Mouse (Mus musculus) 3134 (cell line): ENCODE results near the gene Spz1.

Experiments
- DNase-seq: peaks from one replicate; pipeline ENCODE4 v3.0.0-alpha.2; 2011; ENCODE audit warnings: low spot score; ENCODE audit not compliant: insufficient read length; ENCODE audit errors: extremely low read depth

Spz1 gene

DNA sequence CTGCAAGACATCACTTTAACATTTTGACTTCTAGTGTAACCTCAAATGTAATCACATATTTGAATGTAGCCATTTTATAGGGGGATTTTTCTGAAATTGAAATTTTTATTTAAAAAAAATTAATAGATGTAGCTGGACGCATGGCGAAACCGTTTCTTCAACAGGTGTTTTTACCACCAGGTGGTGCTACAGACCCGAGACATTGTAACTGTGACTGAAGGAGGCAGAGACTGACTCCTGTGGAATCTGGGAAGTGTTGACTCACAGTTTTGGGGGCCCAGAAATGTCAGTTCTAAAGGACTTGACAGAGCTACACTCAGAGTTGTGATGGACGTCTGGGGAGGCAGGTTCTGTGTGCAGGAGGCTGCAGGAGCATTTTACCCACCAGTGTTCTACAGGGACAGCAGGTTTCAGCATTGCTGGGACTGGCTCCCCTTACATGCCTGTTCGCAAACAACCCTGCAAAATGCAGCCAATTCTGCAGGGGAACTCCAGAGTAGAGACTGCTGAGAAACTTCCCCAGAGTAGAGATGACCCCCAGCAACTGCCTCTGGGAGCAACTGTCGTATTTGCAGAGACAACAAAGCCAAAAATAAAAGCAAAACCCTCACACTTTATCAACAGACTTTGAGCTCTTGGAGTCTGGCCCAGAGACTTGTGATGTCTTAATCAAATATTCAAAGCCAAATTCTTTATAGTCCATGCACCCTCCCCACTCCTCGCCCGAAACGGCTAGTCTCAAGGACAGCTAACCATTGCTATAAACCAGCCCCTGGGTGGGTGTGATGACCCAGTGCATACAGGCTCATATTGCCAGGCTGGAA lies 4.5 kb upstream of the Spz1 start:
- DNase-seq = no peak

DNA sequence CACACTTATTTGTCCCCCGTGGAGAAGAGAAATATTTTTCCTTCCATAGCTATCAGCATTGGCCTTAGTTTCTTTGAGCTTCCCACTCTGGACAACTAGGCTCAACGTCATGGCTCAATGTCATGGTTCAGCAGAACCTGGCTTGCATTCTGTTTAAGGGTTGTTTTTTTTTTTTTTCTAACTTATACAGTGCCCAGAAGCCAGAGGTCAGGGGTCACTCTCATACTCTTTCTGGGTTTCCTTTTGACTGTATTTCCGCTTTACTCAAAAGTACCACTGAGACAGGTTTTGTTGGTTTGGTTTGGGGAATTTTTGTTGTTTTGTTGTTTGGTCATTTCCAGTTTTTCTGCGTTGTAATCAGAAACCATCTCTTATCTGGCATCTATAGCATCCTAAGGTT lies 2.2 kb upstream of the Spz1 start:
- DNase-seq = no peak

DNA sequence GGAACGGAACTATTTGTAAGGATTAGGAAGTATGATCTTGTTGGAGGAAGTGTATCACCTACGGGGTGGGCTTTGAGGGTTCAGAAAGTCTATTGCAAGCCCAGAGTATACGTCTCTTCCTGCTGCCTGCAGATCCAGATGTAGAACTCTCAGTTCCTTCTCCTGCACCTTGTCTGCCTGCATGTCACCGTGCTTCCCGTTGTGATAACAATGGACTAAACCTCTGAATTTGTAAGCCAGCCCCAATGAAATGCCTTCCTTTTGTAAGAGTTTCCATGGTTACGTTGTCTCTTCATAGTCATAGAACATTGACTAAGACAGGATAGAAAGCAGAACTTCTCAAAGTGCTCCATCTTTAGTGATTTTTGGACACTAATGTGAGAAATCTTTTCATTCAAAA lies 716 bp upstream of the Spz1 start:
- no peak for DNase-seq

DNA sequence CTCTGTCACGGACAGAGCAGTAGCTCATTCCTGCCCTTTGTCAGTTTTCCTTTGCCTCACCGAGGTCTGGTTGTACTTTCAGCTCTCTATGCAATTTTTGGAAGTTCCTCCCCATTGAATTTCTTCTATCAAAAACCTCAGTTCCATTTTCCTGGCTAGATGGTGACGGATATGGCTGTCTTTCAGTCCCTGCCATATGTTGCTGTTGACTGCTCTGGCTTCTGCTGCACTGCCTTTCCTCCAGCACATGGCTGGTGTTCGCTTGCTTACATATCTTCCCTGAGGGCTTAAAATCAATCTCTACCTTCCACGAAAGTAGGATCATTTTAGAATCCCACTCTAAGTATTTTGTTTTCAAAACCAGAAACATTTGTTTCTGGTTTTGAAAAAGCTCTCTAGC lies 16.5 kb downstream of the Spz1 start:
- DNase-seq = no peak

DNA sequence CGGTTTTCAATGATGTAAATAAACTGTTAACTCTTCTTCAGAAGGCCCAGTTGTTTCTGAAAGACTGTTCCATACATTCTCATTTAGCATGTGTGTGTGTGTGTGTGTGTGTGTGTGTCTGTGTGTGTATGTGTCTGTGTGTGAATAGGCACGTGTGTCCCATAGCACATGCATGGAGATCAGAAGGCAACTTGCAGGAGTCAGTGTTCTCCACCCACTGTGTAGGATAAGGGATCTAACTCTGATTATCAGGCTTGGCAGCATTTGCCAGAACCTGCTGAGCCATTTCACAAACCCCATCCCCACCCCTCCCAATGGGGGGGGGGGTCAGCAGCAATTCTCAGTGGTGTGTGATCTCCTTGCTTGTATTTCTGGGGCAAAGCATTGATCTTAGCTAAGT lies 18.7 kb downstream of the Spz1 start:
- no peak for DNase-seq

DNA sequence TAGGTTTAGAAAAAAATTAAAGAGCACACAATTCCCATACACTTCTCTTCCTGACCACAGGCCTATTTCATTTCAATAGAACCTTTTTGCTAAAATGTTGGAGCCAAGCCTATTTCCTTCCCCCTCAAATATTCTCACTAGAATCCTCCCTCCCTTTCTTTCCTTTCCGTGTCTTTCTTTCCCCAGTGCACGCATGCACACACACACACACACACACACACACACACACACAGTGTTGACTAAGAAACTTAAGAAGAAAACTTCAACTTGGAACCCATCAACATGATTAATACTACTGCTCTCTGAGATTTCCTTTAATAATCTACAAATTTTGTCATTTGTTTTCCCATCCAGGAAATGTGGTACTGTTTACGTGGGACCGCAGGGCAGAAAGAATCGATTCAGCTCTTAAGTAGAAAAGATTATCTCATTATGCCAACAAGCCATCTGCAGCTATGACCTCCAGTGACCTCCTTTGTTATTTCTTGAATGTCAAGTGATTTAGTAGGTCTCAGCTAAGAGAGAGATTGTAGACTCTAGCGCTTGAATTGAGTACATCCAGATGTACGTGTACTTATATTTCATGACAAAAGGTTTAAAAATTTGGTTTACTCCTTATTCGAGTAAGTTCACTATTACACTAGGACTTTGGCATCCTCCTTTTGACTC lies 19.4 kb downstream of the Spz1 start:
- no peak for DNase-seq

DNA sequence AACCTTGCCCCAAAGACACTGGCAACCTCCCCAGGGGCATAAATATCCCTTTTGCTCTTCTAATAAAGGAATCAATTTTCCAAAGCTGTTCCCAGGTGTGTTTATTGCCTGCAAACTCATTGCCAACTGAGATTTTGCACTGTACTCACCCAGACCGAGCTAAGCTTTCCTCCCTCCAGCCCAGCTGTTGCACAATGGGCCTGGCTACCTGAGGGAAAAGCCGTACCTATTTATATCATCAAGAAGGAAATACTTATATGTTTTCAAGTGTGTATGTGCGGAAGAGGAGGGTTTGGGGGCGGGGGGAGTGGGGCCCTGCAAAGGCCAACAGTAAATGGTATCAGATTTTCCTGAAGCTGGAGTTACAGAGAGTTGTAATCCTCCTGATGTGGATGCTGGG lies 28.9 kb downstream of the Spz1 start:
- DNase-seq = no peak

DNA sequence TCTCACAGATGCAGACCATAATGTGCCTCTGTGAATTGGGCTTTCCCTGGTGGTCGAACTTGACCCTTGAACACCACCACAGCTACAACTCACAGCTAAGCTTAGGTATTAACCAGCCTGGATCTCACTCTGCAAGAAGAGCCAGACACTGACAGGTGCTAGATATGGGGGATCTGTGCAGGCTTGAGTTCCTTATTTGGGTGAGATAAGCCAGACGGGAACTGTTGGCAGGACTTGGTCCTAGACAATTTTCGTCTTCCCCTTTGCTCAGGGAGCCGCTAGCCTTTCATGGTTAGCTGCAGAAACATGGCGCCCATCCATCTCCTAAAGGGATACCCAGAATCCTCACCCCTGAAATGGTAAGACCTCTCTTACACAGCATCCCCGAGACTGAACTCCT lies 35.0 kb downstream of the Spz1 start:
- no peak for DNase-seq

DNA sequence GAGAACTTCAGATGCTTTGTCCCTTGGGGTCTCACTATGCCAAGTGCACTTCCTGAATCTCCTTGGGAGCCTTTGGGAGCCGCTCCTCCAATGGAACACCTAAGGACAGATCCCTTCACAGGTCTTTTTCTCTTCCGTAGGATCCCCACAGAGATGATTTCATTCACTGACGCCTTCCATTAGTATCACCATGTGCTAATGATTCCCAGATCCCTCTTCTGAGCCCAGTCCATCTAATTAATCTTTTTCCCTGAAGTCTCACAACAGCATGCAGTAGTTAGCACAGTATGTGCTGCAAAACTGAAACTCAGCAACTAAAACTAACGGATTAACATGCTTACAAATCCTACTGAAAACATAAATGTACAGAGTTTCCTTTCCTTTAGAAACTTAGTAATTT lies 36.8 kb downstream of the Spz1 start:
- DNase-seq = no peak

DNA sequence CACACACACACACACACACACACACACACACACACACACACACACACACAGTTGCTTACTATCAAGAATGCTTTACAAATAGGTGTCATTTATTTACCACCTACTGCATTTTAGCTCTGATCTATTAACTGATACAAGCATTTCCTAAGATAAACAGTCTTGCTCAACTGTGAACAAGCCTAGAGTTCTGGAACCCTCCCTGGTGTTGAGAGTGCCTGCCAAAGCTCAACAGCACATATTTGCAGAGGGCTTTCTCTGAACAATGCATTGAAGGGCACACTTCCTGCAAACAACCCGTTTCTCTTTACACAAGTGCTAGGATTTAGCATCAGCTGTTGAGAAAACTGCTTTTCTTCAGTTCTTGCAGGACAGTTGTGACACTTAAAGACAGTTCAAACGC lies 42.2 kb downstream of the Spz1 start:
- DNase-seq = no peak

DNA sequence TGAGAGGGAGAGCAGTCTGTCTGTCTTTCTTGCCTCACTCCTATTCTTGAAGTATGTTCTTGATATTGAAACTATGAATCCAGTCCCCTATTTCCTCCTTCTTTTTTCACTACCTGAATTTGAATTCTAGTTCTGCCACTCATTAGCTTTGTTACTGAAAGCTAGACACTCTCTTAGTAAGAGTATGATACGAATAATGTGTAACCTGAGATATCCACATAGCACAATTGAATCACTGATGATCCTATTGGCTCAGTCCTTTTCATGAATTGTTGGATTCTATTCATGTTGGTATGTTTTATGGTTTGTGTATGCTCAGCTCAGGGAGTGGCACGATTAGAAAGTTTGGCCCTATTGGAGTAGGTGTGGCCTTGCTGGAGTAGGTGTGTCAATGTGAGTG lies 43.8 kb downstream of the Spz1 start:
- DNase-seq = no peak

DNA sequence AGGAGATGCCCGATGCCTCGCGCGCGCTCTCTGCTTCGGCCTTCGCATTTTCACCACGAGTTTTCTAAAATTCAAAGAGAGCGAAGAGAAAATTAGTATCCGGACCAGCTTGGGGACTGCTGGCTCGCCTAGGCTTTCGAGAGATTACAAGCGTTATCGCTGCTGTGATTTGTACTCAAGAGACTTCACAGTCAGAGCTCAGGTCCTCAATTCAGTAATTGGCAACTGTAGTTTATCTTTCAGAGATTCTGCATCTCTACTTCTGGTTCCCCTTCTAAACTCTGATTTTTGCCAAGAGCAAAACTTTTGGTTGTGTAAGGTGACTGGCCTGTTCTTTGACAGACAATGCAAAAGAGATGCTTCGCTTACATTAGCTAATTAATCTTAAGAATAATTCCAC lies 44.7 kb downstream of the Spz1 start:
- DNase-seq = no peak

DNA sequence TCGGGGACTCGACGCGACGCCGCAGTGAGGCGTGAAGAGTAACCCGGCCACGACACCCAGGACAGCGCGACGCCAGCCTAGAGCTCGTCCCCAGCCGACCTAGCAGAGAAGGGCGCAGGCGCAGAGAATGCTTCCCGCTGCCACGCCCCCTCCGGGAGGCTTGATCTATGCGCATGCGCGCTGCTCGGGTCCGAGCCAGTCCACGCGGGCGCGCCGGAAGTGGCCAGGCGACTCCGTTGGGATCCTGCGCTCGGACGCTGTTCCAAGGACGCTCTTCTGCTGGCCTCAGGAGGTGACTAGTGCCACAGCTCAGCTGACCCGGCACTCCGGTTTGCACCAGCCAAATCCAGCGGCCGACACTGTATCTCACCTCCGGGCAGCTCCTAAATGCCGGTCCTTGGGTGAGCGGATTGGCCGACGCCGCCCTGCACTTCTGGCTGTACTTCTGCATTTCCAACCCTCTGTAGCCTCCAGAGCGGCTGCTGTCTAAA lies 45.2 kb downstream of the Spz1 start, which contains the start of gene Zfyve16:
Gene Zfyve16, minus strand, starts transcription at position 148 of the 491 bp plus-strand sequence.
- peak; percentile 97 for DNase-seq

DNA sequence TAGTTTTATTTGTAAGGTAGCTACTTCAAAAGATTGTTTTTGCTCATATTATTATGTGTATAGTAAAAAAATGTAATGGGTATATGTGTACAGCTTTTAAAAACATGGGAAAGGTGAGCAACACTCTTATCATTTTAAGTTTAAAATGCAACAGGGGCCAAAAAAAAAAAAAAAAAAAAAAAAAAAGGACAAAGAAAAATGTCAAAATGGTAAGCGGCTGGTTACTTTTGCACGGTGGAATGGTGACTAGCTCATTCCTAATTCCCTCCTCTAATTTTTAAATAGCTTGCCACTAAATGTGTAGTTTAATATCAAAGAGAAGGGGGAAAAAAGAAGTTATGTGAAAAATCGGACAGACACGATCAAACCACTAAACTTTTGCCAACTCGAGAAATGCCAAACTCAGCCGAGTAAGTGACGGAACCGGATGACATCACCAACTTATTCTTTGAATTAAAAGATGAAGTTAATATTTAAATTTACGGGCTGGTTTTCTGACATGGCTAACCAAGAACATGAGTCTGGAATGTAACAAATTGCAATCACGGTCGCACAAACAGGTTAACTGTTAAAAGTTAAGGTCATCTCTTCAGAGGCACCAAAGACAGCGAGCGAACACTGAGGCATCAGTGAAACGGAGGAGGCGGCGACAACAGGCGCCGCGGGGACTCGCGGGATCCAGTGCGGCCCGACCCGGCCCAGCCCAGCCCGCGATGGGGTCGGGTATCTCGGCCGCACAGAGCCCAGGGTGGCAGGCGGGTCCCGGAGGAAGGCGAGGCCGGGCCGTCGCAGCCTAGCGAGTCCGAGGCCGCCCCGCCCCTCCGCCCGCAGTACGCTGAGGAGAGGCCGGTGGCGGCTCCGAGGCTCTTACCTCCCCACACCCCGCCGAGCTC lies 45.9 kb downstream of the Spz1 start:
- DNase-seq = no peak
